10 mouse cellular contexts compared by ENCODE assay signal in genomic region chr1:89554969-89555856, GRCm38 (mm10).
DNase-seq lines count a peak whose midpoint lies in the region; ATAC-seq lines count a peak whose summit lies in the region.
"Had no signal": no experiment of that assay in that cellular context is flagged by ENCODE, and none has a peak within 500 bp of the region (broad histone marks: within the 10 kb centered on the region; RNA-seq: fewer than 3 reads in every experiment).

No protein-coding gene starts in this region.

- DNase-seq in adrenal gland, postnatal 14 days = peak; percentile 52
- DNase-seq in heart, postnatal 14 days = peak; percentile 46 to 63
- DNase-seq in lung, postnatal 25 days (ENCODE audit: low spot score) = peak; percentile 57
- DNase-seq in cerebellum, adult 9-10 months = no peak
- DNase-seq in thymus, postnatal 10 days (ENCODE audit: low spot score in 2 of 2) = no peak
- no peak for DNase-seq in forebrain, embryonic 10.5 days (ENCODE audit: extremely low spot score, low spot score)
- DNase-seq: thymus, adult 2 months had no signal

- H3K4me2 ChIP-seq in intestine, embryonic 16.5 days (ENCODE audit: low read depth, low read length) = no peak overlapping the region
- no peak overlapping the region for H3K4me2 ChIP-seq in intestine, embryonic 15.5 days (replicated peaks)

- H3K4me3 ChIP-seq in intestine, embryonic 16.5 days (ENCODE audit: low read length) = no peak overlapping the region
- H3K4me3 ChIP-seq in intestine, embryonic 15.5 days (replicated peaks) = no peak overlapping the region
- no peak overlapping the region for H3K4me3 ChIP-seq in forebrain, embryonic 10.5 days
- H3K4me3 ChIP-seq: erythroblast, embryonic 14.5 days had no signal

- 79% methylated on average over 18 of the region's 18 CpGs for WGBS in intestine, embryonic 16.5 days
- 72% methylated on average over 18 of the region's 18 CpGs for WGBS in intestine, embryonic 15.5 days
- WGBS in forebrain, embryonic 10.5 days = 92% methylated on average over 18 of the region's 18 CpGs

- no peaks in the 10 kb centered on the region for H3K36me3 ChIP-seq in intestine, embryonic 16.5 days (ENCODE audit: control insufficient read depth, insufficient read depth, low read length)
- no peaks in the 10 kb centered on the region for H3K36me3 ChIP-seq in intestine, embryonic 15.5 days
- no peaks in the 10 kb centered on the region for H3K36me3 ChIP-seq in forebrain, embryonic 10.5 days (replicated peaks)

- no peak overlapping the region for H3K9ac ChIP-seq in intestine, embryonic 16.5 days (ENCODE audit: low read depth, low read length)
- no peak overlapping the region for H3K9ac ChIP-seq in intestine, embryonic 15.5 days

- peaks cover 17% of the 10 kb centered on the region for H3K4me1 ChIP-seq in intestine, embryonic 16.5 days (ENCODE audit: control insufficient read depth, insufficient read depth, low read length)
- H3K4me1 ChIP-seq in intestine, embryonic 15.5 days (replicated peaks) = 0 out of 2 replicates have a peak, but pooled peaks cover 19% of the 10 kb centered on the region
- peaks cover 64% of the 10 kb centered on the region for H3K4me1 ChIP-seq in forebrain, embryonic 10.5 days

- H3K27ac ChIP-seq in intestine, embryonic 16.5 days (ENCODE audit: low read length) = no peak overlapping the region
- H3K27ac ChIP-seq in intestine, embryonic 15.5 days = no peak overlapping the region
- H3K27ac ChIP-seq in forebrain, embryonic 10.5 days = no peak overlapping the region

- H3K27me3 ChIP-seq in intestine, embryonic 16.5 days (replicated peaks; ENCODE audit: control insufficient read depth, insufficient read depth, low read length) = no peaks in the 10 kb centered on the region
- H3K27me3 ChIP-seq in intestine, embryonic 15.5 days (replicated peaks) = no peaks in the 10 kb centered on the region
- no peaks in the 10 kb centered on the region for H3K27me3 ChIP-seq in forebrain, embryonic 10.5 days (ENCODE audit: poor library complexity, severe bottlenecking)

- H3K9me3 ChIP-seq in intestine, embryonic 16.5 days (ENCODE audit: control insufficient read depth, low read length) = no peaks in the 10 kb centered on the region
- H3K9me3 ChIP-seq in intestine, embryonic 15.5 days = no peaks in the 10 kb centered on the region
- H3K9me3 ChIP-seq in forebrain, embryonic 10.5 days = no peaks in the 10 kb centered on the region

- intact Hi-C loops in heart, postnatal 14 days (cut with DNase I) = no loop called here

- ATAC-seq in intestine, embryonic 16.5 days = 0 out of 2 replicates have a peak, but pooled peaks have one; percentile 31
- no peak for ATAC-seq in intestine, embryonic 15.5 days

Comparison
In these comparisons a context has a peak if more than half of its experiments do, and no peak if none do; other contexts are left out.
1. DNase-seq: peak in adrenal gland, postnatal 14 days (single experiment), heart, postnatal 14 days (2 of 2) and lung, postnatal 25 days (single experiment); none in cerebellum, adult 9-10 months (single experiment), thymus, postnatal 10 days (0 of 2) and forebrain, embryonic 10.5 days (single experiment).